Mouse (Mus musculus) intestine, embryonic 14.5 days (tissue): ENCODE measurements at regions not wholly inside any gene's neighbourhood (a gene's known extent, or its start where the extent isn't known, plus 50 kb on each side); places are given as distances from the start of the nearest gene placed in this dataset.

ENCODE experiments used
- ATAC-seq: fragments of 200-750 bp; cut with Nextera tagmentation; replicated peaks from 2 replicates; pipeline ENCODE4 v1.8.0; 2017; ENCODE audit warnings: low read depth, moderate number of reproducible peaks, moderate TSS enrichment, moderate library complexity; ENCODE audit not compliant: low FRiP score, low TSS enrichment
- DNase-seq: peaks from one replicate; pipeline ENCODE4 v3.0.0-alpha.2; 2018; ENCODE audit warnings: low spot score
- H3K27ac ChIP-seq: fragments of 300-500 bp; sonication (generic); 2 replicates; pipeline ENCODE4 v1.5.1; 2014; ENCODE audit warnings: low read depth, mild to moderate bottlenecking, control low read depth
- H3K27me3 ChIP-seq: fragments of 300-500 bp; sonication (generic); replicated peaks from 2 replicates; pipeline ENCODE4 v1.6.1; 2014; ENCODE audit warnings: low read length, control low read depth; ENCODE audit not compliant: control insufficient read depth, insufficient read depth
- H3K36me3 ChIP-seq: fragments of 300-500 bp; sonication (generic); 2 replicates; pipeline ENCODE4 v1.6.1; 2014; ENCODE audit warnings: low read length, control low read depth; ENCODE audit not compliant: control insufficient read depth, insufficient read depth
- H3K4me1 ChIP-seq: fragments of 300-500 bp; sonication (generic); replicated peaks from 2 replicates; pipeline ENCODE4 v1.6.1; 2014; ENCODE audit warnings: low read length, control low read depth, mixed read lengths; ENCODE audit not compliant: control insufficient read depth, insufficient read depth
- H3K4me2 ChIP-seq: fragments of 300-500 bp; sonication (generic); 2 replicates; pipeline ENCODE4 v1.6.1; 2014; ENCODE audit warnings: low read length
- H3K4me3 ChIP-seq: fragments of 300-500 bp; sonication (generic); 2 replicates; pipeline ENCODE4 v1.5.1; 2014; ENCODE audit warnings: low read depth, low read length, control low read depth, mixed read lengths
- H3K9ac ChIP-seq: fragments of 300-500 bp; sonication (generic); 2 replicates; pipeline ENCODE4 v1.6.1; 2014; ENCODE audit warnings: mild to moderate bottlenecking, low read length
- H3K9me3 ChIP-seq: fragments of 300-500 bp; sonication (generic); 2 replicates; pipeline ENCODE4 v1.6.1; 2016; ENCODE audit warnings: low read length, control low read depth; ENCODE audit not compliant: control insufficient read depth
- WGBS: fragments of 180-500 bp; shearing (Covaris S2); extraction: QIAGEN DNeasy Blood & Tissue Kit; methylation state at CpG from one replicate; pipeline ENCODE4 v1.1.7; 2014; 5-methylcytosine and 5-hydroxymethylcytosine counted together

DNA sequence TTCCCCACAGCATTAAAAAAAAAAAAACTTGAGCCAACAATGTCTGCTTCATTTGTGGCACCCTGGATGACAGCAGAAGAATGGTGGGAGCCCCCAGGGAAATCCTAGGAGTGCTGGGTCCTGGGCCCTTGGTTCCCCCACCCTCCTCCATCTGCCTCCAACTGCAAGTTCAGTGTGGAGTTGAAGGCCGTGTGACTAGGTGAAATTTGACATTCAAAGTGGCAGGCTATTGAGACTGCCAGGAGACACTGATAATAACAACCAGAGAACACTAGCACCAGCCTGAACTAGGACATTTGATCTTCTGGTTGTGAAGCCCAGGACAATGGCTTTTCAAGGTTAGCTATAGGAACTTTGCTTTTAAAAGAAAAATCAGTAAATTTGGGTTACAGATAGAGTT lies 74.0 kb downstream of the Adamts15 start:
- WGBS: 54% methylated on average over 1 of the region's 1 CpGs
- Histone ChIP-seq H3K4me2 (no peak overlapping the region), H3K27ac (no peak overlapping the region), H3K36me3 (no peaks in the 10 kb centered on the region), H3K9me3 (no peaks in the 10 kb centered on the region), H3K4me1 (no peaks in the 10 kb centered on the region), H3K27me3 (no peaks in the 10 kb centered on the region), H3K9ac (no peak overlapping the region), H3K4me3 (no peak overlapping the region)
- DNase-seq (no peak), ATAC-seq (no peak)

DNA sequence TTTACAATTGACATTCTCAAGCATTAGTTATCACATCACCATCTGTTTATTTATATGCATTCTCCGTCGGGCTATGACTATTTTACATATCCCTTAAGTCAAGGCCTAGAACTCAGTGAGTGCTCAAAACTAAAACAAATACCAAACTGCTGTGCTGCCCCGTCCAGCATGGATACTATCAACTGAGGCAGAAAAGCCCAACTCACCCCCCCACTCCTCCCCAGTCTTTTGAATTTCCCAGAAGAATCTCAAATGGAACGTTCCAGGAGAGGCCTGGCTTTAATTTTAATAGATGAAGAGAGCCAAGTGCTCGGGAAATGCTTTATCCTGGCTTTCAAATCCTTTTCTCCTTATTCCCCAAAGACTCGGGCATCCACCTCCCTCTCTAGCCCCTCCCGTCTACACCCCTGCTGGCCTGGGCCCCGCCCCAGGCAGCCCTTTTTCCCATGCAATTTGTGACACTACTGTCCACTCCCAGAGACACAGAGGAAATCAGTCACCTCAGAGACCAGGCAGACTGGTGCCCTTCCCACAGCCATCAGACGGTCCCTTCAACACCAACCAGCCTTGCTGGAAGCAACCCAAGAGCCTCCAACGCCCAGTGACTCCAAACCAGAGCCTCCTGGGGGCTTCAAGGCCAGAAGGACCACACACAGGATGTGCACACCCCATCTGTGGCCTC lies 76.5 kb downstream of the Adamts15 start:
- ATAC-seq (no peak), DNase-seq (no peak)
- Histone ChIP-seq H3K27me3 (no peaks in the 10 kb centered on the region), H3K9ac (no peak overlapping the region), H3K36me3 (no peaks in the 10 kb centered on the region), H3K27ac (no peak overlapping the region), H3K4me3 (no peak overlapping the region), H3K9me3 (no peaks in the 10 kb centered on the region), H3K4me1 (no peaks in the 10 kb centered on the region), H3K4me2 (no peak overlapping the region)
- 72% methylated on average over 10 of the region's 10 CpGs for WGBS

DNA sequence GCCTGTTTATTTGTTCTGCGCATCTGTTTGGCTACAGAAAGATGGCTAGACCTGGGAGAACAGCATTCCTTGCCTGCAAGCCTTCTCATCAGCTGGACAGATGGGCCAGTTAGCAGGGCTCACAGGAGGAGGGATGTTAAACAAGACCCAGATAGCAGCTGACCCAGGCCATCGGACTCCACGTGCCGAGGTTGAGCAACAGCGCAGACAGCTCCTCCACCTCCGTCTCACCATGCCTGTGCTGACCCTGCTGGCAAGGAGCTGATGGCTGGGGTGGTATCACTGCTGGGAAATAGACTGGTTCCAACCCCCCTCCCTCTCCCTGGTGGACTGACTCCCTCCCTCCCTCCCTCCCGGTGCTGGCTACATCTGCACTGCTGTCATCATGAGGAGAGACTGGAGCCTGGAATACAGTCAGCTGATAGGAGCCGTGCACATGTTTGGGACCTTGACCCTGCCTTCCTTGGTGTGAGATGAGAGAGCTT lies 78.1 kb downstream of the Adamts15 start:
- Histone ChIP-seq H3K4me2 (no peak overlapping the region), H3K27me3 (no peaks in the 10 kb centered on the region), H3K9ac (no peak overlapping the region), H3K36me3 (no peaks in the 10 kb centered on the region), H3K4me3 (no peak overlapping the region), H3K27ac (no peak overlapping the region), H3K4me1 (no peaks in the 10 kb centered on the region), H3K9me3 (no peaks in the 10 kb centered on the region)
- 25% methylated on average over 8 of the region's 8 CpGs for WGBS
- no peak for DNase-seq
- no peak for ATAC-seq

DNA sequence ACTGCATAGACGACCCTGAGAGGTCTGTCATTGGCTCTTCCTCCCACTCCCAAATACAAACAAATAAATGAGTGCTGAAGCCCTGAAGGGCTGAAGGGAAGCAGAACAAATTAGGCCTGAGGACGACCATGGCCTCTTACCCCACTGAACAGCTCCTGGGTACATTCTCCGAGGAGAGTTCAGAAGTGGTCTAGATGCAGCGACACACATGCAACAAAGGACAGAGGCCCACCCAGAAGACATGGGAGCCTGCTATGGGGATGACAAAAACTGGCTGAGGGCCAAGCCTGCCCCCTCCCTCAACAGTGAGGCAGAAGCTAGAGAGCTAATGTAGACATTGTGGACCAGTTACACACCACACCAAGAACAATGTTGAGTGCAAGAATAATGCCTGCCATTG lies 87.3 kb downstream of the Adamts15 start:
- 43% methylated on average over 4 of the region's 4 CpGs for WGBS
- Histone ChIP-seq H3K27me3 (no peaks in the 10 kb centered on the region), H3K4me3 (no peak overlapping the region), H3K27ac (no peak overlapping the region), H3K4me1 (peaks cover 8% of the 10 kb centered on the region; the same call in 1 of the 2 replicates), H3K4me2 (no peak overlapping the region), H3K9me3 (no peaks in the 10 kb centered on the region), H3K36me3 (no peaks in the 10 kb centered on the region), H3K9ac (no peak overlapping the region)
- ATAC-seq: no peak
- DNase-seq: no peak

DNA sequence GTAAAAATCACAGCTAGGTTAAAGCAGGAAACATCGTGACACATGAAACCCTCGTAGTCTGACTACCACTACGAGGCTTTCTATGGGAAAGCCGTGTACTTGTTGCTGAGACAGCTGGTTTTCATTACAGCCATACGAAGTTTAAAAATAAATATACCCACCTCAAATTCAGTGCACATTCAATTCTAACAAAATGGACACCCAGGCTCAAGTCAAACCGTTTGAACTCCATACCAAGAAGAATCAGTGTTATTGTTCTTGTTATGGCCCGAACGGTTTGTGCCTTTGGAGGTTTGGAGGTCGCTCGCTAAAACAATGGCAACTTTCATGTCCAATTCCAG lies 87.7 kb downstream of the Adamts15 start:
- no peaks in the 10 kb centered on the region for H3K9me3 ChIP-seq
- no peaks in the 10 kb centered on the region for H3K27me3 ChIP-seq
- DNase-seq (no peak), ATAC-seq (no peak)
- WGBS: 46% methylated on average over 10 of the region's 10 CpGs
- H3K4me1 ChIP-seq: peaks cover 8% of the 10 kb centered on the region; the same call in 1 of the 2 replicates
- no peak overlapping the region for H3K4me3 ChIP-seq
- no peaks in the 10 kb centered on the region for H3K36me3 ChIP-seq
- no peak overlapping the region for H3K4me2 ChIP-seq
- no peak overlapping the region for H3K9ac ChIP-seq
- H3K27ac ChIP-seq: 0 out of 2 replicates have a peak overlapping the region, but pooled peaks have one; percentile 2

DNA sequence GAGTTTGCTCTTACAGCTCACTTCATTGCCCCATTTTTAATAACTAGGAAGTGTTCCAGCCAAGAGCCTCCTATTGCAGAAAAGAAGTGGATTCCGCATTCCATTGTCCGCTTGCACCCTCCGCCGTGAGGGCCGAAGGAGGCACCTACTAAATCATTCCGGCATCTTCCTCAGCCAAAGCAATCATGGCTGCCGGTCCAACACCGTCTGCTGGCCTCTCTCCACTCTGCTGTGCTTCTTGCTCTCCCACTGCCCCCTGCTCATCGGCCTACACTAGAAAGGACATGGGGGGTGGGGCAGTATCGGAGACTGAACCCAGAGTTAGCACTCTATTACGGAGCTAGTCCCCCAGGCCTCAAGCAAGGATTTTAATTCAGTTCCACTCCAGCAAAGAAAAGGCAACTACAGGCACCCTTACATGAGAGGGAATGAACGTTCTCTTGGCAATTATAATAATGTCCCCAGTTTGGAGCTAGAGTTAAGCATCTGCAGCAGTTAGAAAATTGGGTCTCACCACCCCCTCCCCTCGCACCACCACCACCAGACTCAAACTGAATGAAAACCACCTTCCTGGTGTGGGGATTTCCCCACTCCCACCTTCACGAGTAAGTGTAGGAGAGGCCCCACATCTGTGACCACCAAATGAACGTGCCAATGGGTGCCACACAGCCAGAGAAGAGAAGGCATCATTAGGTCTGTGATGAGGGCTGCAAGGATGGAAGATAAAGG lies 88.3 kb downstream of the Adamts15 start:
- no peak overlapping the region for H3K9ac ChIP-seq
- DNase-seq (no peak), ATAC-seq (no peak)
- H3K27me3 ChIP-seq: no peaks in the 10 kb centered on the region
- no peak overlapping the region for H3K4me3 ChIP-seq
- WGBS: 71% methylated on average over 15 of the region's 15 CpGs
- H3K4me2 ChIP-seq: no peak overlapping the region
- H3K27ac ChIP-seq: no peak overlapping the region
- no peaks in the 10 kb centered on the region for H3K36me3 ChIP-seq
- H3K9me3 ChIP-seq: no peaks in the 10 kb centered on the region
- H3K4me1 ChIP-seq: peaks cover 8% of the 10 kb centered on the region; the same call in 1 of the 2 replicates

DNA sequence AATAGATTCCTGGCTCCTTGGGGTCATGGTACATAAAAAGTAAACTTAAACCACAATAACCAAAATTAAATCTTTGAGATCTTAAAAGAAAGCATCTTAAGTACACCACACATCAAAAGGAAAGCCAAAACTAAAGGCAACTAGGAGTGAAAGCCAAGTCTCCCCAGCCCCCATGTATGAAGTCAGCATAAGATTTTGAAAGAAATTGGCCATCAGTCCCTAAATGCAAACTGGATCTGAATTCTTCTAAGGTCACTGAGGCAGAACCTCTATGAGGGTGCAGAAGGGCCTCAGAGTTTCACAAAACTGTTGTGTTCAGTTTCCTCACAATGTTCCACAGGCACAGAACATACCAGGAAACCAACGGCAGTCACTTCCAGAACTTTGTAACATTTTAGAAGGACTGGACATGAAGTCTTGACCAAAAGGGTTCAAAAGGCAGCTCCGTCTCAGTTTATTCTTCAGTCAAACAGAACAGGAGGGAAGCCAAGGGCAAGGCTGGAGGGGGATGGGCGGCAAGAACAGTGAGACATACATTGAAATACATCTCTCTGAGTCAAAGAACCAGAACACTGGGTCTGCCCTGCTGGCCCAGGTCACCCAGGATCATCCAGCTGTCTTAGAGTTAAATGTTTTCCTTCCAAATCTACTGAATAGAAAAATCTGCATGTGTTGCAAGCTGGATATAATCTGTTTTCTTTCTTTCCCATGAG lies 92.9 kb downstream of the Adamts15 start:
- Histone ChIP-seq H3K4me2 (no peak overlapping the region), H3K9me3 (peaks cover 7% of the 10 kb centered on the region; the same call in 1 of the 2 replicates), H3K9ac (no peak overlapping the region), H3K27me3 (no peaks in the 10 kb centered on the region), H3K4me1 (peaks cover 2% of the 10 kb centered on the region; the same call in 1 of the 2 replicates), H3K36me3 (no peaks in the 10 kb centered on the region), H3K4me3 (no peak overlapping the region), H3K27ac (no peak overlapping the region)
- DNase-seq: no peak
- no peak for ATAC-seq
- WGBS: 78% methylated on average over 3 of the region's 3 CpGs

DNA sequence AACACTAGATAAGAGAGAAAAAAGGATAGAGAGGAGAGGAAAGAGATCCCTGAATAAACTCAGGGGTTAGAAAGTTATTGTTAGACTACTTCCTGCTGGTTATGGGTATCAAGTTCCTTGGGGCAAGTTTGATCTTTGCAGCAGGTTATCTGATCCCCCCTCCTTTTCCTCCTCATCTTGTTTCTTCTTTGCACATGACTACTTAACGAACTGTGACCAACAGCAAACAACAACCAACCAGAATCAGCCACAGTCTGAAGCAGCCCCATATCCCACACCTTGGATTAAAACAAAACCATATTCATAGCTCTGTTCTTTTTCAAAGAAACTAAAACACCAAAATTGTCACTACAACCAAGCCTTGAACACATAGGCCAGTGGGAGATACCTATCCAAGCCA lies 94.5 kb downstream of the Adamts15 start:
- H3K9me3 ChIP-seq: peaks cover 7% of the 10 kb centered on the region; the same call in 1 of the 2 replicates
- 92% methylated on average over 1 of the region's 1 CpGs for WGBS
- no peak overlapping the region for H3K4me2 ChIP-seq
- H3K9ac ChIP-seq: no peak overlapping the region
- no peak overlapping the region for H3K4me3 ChIP-seq
- no peaks in the 10 kb centered on the region for H3K27me3 ChIP-seq
- H3K36me3 ChIP-seq: no peaks in the 10 kb centered on the region
- DNase-seq (no peak), ATAC-seq (no peak)
- no peaks in the 10 kb centered on the region for H3K4me1 ChIP-seq
- no peak overlapping the region for H3K27ac ChIP-seq
